Mouse (Mus musculus): ENCODE results near the gene Pip4k2a.

DNA sequence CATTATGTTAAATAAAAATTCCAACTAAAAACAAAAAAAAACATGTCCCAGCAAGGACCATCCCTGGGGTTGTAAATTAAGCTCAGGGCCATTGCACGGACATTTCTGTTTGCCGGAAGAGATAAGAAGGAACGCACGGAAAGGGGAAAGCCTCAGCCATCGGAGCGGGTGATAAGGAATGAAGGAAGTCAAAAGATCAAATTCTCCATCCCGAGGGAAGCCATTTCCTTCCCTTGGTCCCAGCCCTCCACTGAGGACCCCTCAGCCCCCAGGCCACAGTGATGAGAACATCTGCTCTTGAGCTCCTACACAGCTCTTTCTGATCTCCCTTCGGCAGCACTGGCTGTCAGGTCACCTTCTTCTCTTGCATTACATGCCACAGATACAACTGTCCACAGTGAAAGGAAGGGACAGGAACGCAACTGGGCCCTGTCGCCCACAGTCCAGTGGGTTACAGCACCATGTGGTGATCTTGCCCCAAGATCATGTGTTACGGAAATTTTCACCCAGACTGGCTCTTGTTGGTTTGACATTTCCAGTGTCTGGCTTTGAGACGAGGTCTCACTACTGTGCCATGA is 57.1 kb downstream of the Pip4k2a start:
- TF ChIP-seq GATA1 (IDR thresholded peaks at IDR 0.05; ENCODE audit: borderline replicate concordance, low read length) (no peak), FLI1 (IDR thresholded peaks at IDR 0.05; ENCODE audit: low read length) (no peak)

All from megakaryocyte, embryonic 14.5 days (primary cell).